Mouse (Mus musculus) T-cell, adult 2 months (primary cell): Measurements from ENCODE around the gene Mllt11.
"Not testable (repeated sequence)": the region's sequence is repeated elsewhere in the genome, so short reads cannot be mapped to it uniquely, and the experiment has no call there.

Source experiments
- DNase-seq: peaks from one replicate; pipeline ENCODE4 v3.0.0; 2022; ENCODE audit warnings: low spot score

The Mllt11 gene

GRCm38 (mm10) chr3:95217255-95218134 is 14.5 kb downstream of the Mllt11 start, which contains the start of gene Gabpb2:
Gene Gabpb2 (minus strand): TSS chr3:95217916.
- peak; percentile 88 for DNase-seq

GRCm38 (mm10) chr3:95216655-95217254 is 15.2 kb downstream of the Mllt11 start:
- no peak for DNase-seq

GRCm38 (mm10) chr3:95213609-95213975 is 18.4 kb downstream of the Mllt11 start:
- no peak for DNase-seq

DNA sequence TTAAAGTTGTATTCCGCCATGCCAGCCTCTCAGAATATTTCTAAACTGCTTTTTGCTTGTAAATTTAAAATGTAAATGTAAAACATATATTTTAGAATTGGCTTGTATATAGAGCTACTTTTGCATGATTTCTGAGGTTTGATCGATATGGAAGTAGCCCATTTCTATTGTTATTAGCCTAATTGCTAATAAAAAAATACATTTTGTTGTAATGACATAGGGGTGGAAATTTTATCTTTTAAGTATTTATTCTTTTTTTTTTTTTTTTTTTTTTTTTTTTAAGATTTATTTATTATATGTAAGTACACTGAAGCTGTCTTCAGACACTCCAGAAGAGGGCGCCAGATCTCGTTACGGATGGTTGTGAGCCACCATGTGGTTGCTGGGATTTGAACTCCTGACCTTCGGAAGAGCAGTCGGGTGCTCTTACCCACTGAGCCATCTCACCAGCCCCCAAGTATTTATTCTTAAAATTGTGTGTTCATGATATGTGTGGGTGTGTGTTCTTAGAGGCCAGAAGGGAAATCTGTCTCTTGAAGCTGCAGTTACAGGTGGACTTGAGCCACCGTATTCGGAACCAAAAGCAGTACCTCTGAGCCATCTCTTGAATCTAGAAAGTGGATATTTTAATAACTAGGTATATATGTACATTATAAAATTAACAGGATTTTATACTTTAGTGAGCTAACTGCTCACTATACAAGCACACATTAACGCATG is 18.9 kb downstream of the Mllt11 start:
- DNase-seq: not testable (repeated sequence)

GRCm38 (mm10) chr3:95210585-95210984 is 21.4 kb downstream of the Mllt11 start:
- DNase-seq: no peak

GRCm38 (mm10) chr3:95208286-95208685 is 23.7 kb downstream of the Mllt11 start:
- DNase-seq: no peak

- DNase-seq: no peak
These were observed 28.1 kb downstream of the Mllt11 start for GRCm38 (mm10) chr3:95203880-95204279.

DNA sequence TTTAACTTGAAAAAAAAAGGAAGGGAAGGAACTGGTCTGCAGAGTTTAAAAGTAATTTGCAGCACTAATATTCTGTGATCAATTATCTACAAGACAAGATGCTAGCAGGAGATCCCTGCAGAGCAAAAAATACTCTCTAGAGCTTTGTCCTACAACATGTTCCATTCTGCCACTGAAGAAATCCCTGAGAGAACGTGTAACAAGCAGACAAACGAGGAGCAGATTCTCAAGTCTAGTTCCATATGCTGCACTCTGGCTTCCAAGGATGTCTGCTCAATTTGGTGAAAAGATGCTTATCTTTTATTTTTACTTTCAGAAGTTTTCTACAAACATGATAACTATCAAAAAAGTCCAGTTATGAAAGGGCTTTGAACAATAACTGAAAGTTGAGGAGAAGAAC is 31.4 kb downstream of the Mllt11 start:
- DNase-seq: no peak

DNA sequence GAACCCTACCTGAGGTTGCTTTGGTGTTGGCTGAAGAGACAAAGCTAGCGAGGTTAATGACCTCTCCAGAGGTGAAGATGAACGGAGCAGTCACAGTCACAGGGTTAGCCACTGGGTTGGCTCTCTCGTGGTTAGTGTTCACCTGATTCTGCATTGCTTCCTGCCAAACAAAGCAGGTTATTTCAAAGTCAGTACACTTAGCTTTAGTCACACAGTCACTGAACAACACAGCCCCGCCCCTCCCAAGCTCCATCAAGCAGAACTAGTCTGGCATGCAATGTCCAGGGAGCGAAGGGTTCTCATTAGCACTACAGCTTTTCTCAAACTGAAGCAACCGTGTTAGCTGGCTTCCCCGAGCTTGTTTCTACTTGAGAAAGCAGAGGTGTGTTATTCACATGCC is 31.8 kb downstream of the Mllt11 start:
- DNase-seq: no peak

DNA sequence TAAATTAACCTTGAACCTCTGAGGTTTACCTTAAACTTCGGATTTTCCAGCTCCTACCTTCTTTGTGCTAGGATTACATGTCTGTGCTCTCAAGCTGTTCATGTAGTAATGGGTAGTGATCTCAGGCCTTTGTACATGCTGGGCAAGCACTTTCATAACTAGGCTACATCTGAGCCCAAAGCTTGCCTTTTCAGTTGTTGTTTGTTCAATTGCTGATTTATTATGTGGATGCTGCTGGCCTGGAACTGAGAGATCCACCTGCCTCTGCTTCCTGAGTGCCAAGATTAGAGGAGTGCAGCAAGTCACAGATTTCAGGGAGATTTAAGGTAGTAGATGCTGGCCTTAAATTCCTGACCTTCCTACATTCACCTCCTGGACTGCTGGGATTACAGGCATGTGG is 32.9 kb downstream of the Mllt11 start:
- no peak for DNase-seq

- DNase-seq: no peak
These were observed 36.2 kb downstream of the Mllt11 start for GRCm38 (mm10) chr3:95195772-95196171.

DNA sequence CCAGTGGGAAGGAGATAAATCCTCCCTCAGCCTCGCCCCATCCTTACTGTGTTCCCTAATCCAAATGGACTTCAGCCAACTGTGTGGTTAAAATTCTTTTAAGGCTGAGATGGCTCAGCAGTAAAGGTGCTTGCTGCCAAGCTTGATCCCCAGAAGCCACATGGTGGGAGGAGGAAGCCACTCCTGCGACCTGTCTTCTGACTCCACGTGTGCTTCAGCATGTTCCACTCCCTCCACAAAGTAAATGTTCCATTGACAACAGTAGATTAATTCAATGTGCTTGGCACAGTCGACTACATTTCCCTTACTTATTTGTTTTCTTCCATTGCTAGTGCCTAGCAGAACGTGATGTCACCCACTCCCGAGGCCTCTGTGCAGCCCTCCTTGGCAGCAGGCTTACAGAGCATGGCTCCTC is 37.2 kb downstream of the Mllt11 start:
- no peak for DNase-seq

DNA sequence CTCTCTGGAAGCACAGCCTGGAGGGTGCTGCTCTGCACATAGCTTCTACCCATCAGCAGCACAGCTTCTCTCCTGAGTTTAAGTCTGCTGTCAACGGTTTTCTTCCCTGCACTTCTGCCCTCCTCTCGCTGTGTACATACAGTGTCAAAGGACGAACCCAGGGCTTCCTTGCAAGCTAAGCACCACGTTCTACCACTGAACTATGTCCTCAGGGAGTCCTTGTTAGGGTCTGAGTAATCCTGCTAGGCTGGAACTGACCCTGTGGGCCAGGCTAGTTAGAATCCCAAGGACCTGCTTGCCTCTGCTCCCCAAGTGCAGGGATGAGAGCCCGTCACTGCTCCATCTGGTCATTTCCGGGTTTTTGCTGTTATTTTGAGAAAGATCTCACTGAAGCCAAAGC is 45.1 kb downstream of the Mllt11 start:
- DNase-seq: no peak

DNA sequence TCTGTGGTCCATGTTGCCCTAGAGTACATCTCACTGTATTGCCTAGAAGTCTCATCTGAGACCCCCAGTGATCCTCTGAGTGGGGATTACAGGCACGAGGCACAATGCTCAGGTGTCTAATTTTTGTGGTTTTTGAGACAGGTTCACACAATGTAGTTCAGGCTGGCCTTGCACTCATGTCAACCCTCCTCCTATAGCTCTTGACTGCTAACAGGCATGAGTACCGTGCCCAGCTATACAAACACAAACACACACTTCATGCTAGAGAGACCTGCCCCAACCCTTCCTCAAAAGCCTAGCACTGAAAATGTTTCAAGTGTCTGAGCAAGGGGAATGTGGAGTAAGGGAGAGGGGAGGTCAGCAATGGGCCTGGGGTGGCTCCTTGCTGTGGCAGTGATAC is 45.9 kb downstream of the Mllt11 start:
- no peak for DNase-seq

DNA sequence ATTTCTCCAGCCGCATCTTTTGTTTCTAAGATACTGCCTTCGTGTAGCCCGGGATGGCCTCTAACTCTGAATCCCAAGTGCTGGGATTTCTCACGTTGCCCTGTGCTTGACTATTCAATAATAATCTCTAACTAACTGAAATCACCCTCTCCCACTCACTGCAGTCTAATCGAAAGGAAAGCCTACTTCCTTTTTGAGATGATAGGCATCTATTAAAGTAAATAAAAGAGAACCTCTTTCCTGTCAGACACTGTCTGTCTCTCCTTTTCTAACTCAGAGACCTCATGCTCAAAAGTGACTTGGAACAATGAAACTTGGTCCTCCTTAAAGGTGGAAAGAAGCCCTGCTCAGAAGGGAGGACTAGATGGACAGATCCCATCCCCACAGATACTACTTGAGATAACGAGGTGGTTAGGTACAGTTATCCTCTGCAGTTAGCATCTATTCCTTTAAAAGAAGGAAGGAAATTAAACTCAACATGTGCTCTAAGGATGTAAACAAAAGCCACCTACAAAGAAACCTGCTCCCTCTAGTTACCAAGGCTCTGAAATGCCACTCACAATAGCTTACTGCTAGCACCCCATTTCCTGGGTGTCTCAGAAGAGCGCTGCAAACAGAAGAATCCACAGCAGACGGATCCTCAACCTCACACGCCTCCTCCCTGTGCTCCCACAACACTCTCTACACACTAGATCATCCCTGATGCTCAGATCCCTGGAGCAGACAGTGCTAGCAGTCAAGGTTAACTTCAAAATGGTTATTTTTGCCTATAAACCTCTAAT is 47.0 kb downstream of the Mllt11 start:
- DNase-seq: peak; percentile 12

- DNase-seq: no peak
These were observed 50.1 kb downstream of the Mllt11 start for GRCm38 (mm10) chr3:95181841-95182240.

GRCm38 (mm10) chr3:95179890-95180289 is 52.1 kb downstream of the Mllt11 start:
- DNase-seq: no peak

DNA sequence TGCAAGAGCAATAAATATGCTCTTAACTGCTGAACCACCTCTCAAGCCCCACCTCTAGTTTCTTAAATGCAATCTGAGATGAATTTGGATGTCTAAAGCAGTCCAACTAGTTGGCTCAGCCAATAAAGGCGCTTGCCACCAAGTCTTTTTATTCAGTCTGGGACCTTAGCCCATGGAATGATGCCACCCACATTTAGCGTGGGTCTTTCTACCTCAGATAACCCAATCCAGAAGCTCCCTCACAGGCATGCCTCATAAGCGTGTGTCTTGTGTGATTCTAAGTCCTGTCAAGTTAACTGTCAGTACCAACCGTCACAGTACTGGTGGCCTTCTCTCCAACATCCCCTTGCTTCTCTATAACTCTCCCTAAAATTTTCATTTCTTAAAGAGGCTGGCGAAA is 53.0 kb downstream of the Mllt11 start:
- no peak for DNase-seq

GRCm38 (mm10) chr3:95177583-95177982 is 54.4 kb downstream of the Mllt11 start:
- no peak for DNase-seq

DNA sequence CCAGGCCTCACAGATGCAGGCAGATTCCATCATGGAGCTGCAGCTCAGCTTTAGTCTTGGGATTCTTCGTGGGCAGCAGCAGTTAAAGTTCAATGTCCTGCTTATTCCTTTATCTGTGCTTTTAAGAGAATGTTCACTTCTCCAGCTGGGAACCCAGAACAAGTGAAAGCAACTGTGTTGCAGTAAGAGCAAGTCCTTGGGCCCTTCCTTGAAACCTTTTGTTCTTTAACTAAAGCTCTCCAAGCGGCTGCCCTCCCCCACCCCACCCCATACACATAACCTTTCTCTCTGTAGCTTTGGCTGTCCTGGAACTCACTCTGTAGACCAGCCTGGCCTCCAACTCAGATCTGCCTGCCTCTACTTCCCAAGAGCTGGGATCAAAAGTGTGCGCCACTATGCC is 55.5 kb downstream of the Mllt11 start:
- no peak for DNase-seq

- DNase-seq: peak; percentile 78
These were observed 57.9 kb downstream of the Mllt11 start for GRCm38 (mm10) chr3:95174011-95174592.
